12 mouse cellular contexts compared by ENCODE assay signal in genomic region chr1:168069740-168070139, GRCm38 (mm10).
"Had no signal": no experiment of that assay in that cellular context is flagged by ENCODE, and none has a peak within 500 bp of the region (broad histone marks: within the 10 kb centered on the region; RNA-seq: fewer than 3 reads in every experiment).

No protein-coding gene starts in this region.

- H3K9ac ChIP-seq: liver, embryonic 15.5 days; midbrain, embryonic 13.5 days had no signal

- H3K9me3 ChIP-seq: limb, embryonic 10.5 days; liver, embryonic 15.5 days; midbrain, embryonic 13.5 days had no signal

- H3K27me3 ChIP-seq: liver, embryonic 15.5 days; midbrain, embryonic 13.5 days had no signal

- ATAC-seq: hindbrain, postnatal 0 days; midbrain, embryonic 13.5 days had no signal

- H3K4me1 ChIP-seq: liver, embryonic 15.5 days had no signal

- H3K4me3 ChIP-seq: layer of hippocampus, adult 2 months; limb, embryonic 10.5 days; liver, embryonic 15.5 days; midbrain, embryonic 13.5 days had no signal

- H3K27ac ChIP-seq: hindbrain, postnatal 0 days; layer of hippocampus, adult 2 months; limb, embryonic 10.5 days; liver, embryonic 15.5 days; midbrain, embryonic 13.5 days had no signal

- H3K4me2 ChIP-seq: liver, embryonic 11.5 days; liver, embryonic 15.5 days; midbrain, embryonic 13.5 days had no signal

- DNase-seq: kidney, adult 11 months; kidney, adult 9 months; kidney, postnatal 10 days; kidney, postnatal 4 days; lung, adult 2 months; thymus, postnatal 14 days had no signal

- H3K36me3 ChIP-seq: limb, embryonic 10.5 days; liver, embryonic 15.5 days; midbrain, embryonic 13.5 days had no signal
